Mouse (Mus musculus) layer of hippocampus, postnatal 14 days (tissue): ENCODE measurements around the gene Zc3h4. TPM values are rescaled to one million over a fixed set of nuclear protein-coding genes. Genes with fewer than 3 reads are reported as not detected.

Source experiments
- DNase-seq, 2 experiments: peaks; one replicate each; pipeline ENCODE4 v3.0.0; 2021 to 2022; ENCODE audit warnings: low spot score in 2 of 2, mixed read lengths in 1 of 2
- total RNA-seq, 2 experiments: library from RNA; stranded (reverse); gene quantifications; 2 replicates each; pipeline ENCODE4 v1.2.3; 2021

Zc3h4 gene
- total RNA-seq, 2 experiments from 2014 or later = 49.0 to 54.2 TPM

- peak; percentile 99 for DNase-seq
Observed at GRCm38 (mm10) chr7:16399820-16400688, 656 bp upstream of the Zc3h4 start.

GRCm38 (mm10) chr7:16401991-16402431 is 1.3 kb downstream of the Zc3h4 start:
- DNase-seq = peak; percentile 40 to 47

- DNase-seq = no peak
Observed at GRCm38 (mm10) chr7:16402449-16402848, 1.7 kb downstream of the Zc3h4 start.

- peak in 1 of 2 experiments; percentile 23 for DNase-seq
Observed at GRCm38 (mm10) chr7:16402968-16403948, 2.5 kb downstream of the Zc3h4 start.

- DNase-seq = no peak
Observed at GRCm38 (mm10) chr7:16404315-16405072, 3.8 kb downstream of the Zc3h4 start.

DNA sequence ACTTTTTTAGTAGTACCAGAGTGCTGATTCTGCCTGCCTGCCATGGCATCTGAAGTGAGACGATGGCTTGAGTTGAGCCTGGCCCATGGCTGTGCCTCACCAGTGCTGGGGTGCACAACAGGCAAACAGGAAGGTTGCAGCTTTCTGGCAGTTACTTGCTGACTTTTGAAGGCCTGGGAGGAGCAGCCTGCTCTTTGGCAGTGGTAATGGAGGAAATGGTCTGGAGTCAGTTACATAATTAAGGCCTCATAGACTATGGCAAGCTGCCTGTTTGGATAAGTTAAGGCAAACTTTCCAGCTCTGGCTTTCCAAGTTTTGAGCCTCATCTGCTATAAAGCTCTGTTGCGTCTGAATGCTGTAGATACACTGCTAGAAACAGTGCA is 4.4 kb downstream of the Zc3h4 start:
- DNase-seq = no peak

DNA sequence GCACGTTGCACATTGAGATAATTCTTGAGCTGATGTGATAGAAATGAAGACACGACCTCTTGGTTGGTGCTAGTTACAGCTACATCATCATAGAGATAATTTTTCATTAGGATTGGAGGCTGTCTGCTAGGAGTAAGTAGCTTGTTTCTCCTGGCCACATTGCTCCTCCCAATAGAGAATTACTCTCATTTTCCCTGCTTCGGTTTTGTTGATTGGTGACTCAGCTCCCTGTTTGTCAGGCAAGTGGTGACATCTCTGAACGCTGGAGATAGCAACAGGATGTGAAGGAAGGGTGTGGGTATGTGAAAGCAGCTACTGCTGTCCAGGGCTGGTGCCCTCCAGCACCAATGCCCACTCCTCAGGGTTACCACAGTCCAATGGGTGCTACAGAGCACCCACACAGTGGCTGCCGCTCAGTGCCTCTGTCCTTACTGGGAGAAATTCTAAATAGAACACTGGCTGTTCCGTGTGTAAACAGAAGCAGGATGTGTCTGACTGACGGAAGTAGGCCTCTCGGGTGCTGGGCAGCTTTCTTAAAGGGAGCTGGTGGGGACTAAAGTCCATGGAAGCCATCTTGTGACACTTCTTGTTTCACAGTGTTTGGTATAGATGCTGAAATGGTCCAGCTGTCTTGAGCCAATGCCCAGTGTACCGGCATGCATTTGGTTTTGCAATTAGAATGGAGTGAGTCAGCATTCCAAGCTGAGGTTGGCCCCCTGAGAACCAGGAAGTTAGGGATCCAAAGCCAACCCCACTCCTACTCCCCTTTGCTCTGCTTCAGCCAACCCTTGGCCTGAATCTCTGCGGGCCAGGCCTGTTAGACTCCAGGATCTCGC is 5.0 kb downstream of the Zc3h4 start:
- DNase-seq = peak; percentile 29 to 39

- peak in 1 of 2 experiments; percentile 30 for DNase-seq
Observed at GRCm38 (mm10) chr7:16406978-16407377, 6.3 kb downstream of the Zc3h4 start.

- no peak for DNase-seq
Observed at GRCm38 (mm10) chr7:16411100-16411499, 10.4 kb downstream of the Zc3h4 start.

GRCm38 (mm10) chr7:16412220-16412896 is 11.6 kb downstream of the Zc3h4 start:
- DNase-seq = no peak

DNA sequence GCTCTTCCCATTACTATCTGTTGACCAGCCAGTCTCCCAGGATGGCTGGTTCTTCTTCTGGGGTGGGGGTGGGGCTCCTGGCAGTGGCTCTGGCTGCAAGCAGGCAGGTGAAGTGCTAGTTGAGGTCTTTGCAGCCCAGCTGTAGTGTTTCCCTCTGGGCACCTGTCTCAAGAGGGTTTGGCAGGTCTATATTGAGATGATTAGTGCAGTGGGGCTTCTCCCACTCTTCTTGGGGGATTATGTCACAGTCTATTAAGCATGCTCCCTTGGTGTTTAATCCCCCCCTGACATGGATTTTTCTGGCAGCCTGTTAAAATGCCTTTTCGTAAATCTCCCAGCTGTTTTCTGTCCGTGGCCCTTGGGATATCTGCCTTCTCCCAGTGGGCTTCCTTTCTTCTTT is 12.2 kb downstream of the Zc3h4 start:
- DNase-seq = no peak

DNA sequence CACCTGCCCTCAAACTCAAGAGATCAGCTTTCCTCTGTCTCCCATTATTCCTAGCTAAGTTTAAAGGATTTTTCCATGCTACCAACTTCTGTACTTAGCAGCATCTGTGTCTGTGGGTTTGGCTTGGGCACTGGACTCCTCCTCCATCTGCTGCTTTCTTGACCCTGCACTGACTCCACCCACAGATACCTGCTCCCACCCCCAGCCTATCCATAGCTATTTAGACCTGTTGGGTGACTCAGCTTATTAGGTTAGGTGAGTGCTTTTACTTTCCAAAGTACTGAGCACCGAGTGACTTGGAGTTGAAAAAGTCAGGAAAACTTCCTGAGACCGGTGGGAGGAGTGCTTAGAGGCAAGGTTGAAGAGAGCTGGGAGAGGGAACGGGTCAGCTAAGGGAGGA is 14.7 kb downstream of the Zc3h4 start:
- DNase-seq = no peak

DNA sequence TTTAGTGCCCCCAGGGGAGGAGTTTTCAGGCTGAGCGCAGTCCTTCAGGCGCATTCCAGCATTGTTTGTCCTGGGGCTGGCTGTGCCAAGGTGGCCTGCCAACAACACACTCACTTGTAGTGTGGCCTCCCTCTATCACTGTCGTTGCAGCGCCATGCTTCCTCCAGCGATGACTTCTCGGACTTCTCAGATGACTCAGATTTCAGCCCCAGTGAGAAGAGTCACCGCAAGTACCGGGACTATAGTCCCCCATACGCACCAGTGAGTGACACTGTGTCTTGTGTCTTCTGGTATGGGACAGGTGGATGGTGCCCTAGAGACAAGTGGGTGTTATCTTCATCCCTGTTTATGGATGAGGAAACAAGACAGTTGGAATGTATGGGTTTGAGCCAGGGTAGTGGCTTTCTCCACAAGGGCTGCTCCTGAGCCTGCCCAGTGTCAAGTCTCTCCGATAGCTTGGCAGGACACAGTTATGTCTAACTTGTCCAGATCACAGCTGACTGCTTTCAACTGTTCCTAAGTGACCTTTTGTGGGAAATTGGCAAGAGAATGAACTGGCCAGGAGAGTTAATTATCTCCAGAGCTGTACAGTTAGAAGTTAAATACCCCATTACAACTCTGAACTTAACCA is 16.5 kb downstream of the Zc3h4 start:
- no peak for DNase-seq

GRCm38 (mm10) chr7:16418713-16419112 is 18.0 kb downstream of the Zc3h4 start:
- no peak for DNase-seq

DNA sequence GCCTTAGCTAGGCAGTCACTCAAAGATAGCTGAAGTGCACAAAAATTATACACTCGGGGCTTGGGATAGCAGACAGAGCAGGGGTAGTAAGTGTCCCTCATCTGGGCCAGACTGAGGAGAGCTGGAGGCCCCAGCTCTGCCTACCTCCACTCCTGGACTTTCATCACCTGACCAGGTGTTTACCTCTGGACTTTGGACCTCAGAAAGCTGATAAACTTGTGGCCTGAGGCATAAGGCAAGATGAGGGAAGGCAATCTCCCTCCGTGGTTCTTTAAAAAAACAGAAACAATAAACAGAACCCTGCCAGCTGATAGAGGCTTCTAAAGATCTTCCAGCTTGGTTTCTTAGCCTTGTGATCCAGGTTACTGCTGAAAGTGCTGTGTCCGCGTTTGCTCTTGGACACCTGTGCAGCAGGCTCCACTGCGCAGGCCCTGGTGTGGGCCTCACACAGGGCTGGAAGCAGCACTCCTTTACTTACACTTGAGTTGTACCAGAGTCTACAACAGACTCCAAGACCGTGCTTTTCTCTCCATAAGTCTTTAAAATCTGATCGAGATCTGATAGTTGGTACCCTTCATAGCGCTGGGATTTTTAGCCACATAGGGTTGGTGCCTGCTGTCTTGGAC is 19.9 kb downstream of the Zc3h4 start:
- DNase-seq = no peak

- DNase-seq = no peak
Observed at GRCm38 (mm10) chr7:16422222-16422856, 21.6 kb downstream of the Zc3h4 start.

GRCm38 (mm10) chr7:16423731-16424130 is 23.0 kb downstream of the Zc3h4 start:
- DNase-seq = no peak

- DNase-seq = no peak
Observed at GRCm38 (mm10) chr7:16425721-16426120, 25.0 kb downstream of the Zc3h4 start.
